Mouse (Mus musculus) kidney, adult 2 months (tissue): ENCODE measurements around the gene Lgmn. TPM values are rescaled to one million over a fixed set of nuclear protein-coding genes. Genes with fewer than 3 reads are reported as not detected.

Source experiments
- DNase-seq: peaks from one replicate; pipeline ENCODE4 v3.0.0; 2021
- H3K27ac ChIP-seq: fragments of 200-500 bp; 2 replicates; pipeline ENCODE4 v1.5.1; 2012; ENCODE audit warnings: low read depth, low read length, control low read depth, inconsistent platforms; ENCODE audit not compliant: insufficient read depth
- H3K27me3 ChIP-seq: fragments of 200-500 bp; replicated peaks from 2 replicates; pipeline ENCODE4 v1.6.1; 2012; ENCODE audit warnings: mild to moderate bottlenecking, moderate library complexity, low read length, inconsistent platforms; ENCODE audit not compliant: control insufficient read depth, insufficient read depth
- H3K36me3 ChIP-seq: fragments of 200-500 bp; 2 replicates; pipeline ENCODE4 v1.6.1; 2012; ENCODE audit warnings: mild to moderate bottlenecking, moderate library complexity, low read length, inconsistent platforms; ENCODE audit not compliant: control insufficient read depth, insufficient read depth
- H3K4me1 ChIP-seq: fragments of 200-500 bp; 2 replicates; pipeline ENCODE4 v1.6.1; 2011; ENCODE audit warnings: low read length; ENCODE audit not compliant: control insufficient read depth, insufficient read depth
- H3K4me3 ChIP-seq: fragments of 200-500 bp; 2 replicates; pipeline ENCODE4 v1.5.1; 2011; ENCODE audit warnings: mild to moderate bottlenecking, low read depth, low read length, control low read depth; ENCODE audit not compliant: insufficient read depth
- CTCF ChIP-seq: fragments of 200-500 bp; conservative IDR thresholded peaks from 2 replicates; pipeline ENCODE4 v1.5.1; 2011; ENCODE audit warnings: low read depth, mild to moderate bottlenecking, control low read depth, low read length, moderate library complexity, mixed read lengths; ENCODE audit not compliant: insufficient read depth, insufficient read length
- POLR2A ChIP-seq: fragments of 200-500 bp; IDR thresholded peaks from one replicate; pipeline ENCODE4 v1.6.1; 2011; ENCODE audit warnings: low read depth, low read length, control low read depth
- WGBS: fragments of 180-500 bp; shearing (Covaris S2); methylation state at CpG from one replicate; pipeline ENCODE4 v1.1.7; 2018; 5-methylcytosine and 5-hydroxymethylcytosine counted together
- polyA plus RNA-seq: library from polyadenylated mRNA; depleted of rRNA; stranded (reverse); fragments of >200 nt; gene quantifications from 2 replicates; pipeline ENCODE4 v1.2.3, GENCODE M21; 2012

Lgmn gene
- polyA plus RNA-seq, 1 experiment: 1,163 TPM

GRCm38 (mm10) chr12:102365016-102365415, 74.6 kb downstream of the Lgmn start:
- Histone ChIP-seq H3K27me3 (no peaks in the 10 kb centered on the region), H3K4me1 (no peaks in the 10 kb centered on the region), H3K4me3 (no peak overlapping the region), H3K27ac (no peak overlapping the region), H3K36me3 (no peaks in the 10 kb centered on the region)
- TF ChIP-seq POLR2A: no peak
- no peak for TF ChIP-seq CTCF
- WGBS: 79% methylated on average over 7 of the region's 7 CpGs
- DNase-seq: peak; percentile 26

- H3K4me3 ChIP-seq: no peak overlapping the region
- H3K27me3 ChIP-seq: no peaks in the 10 kb centered on the region
- WGBS: 87% methylated on average over 10 of the region's 10 CpGs
- H3K27ac ChIP-seq: no peak overlapping the region
- H3K4me1 ChIP-seq: no peaks in the 10 kb centered on the region
- peaks cover 4% of the 10 kb centered on the region for H3K36me3 ChIP-seq
- TF ChIP-seq CTCF (no peak), POLR2A (no peak)
- DNase-seq: no peak
Measured at GRCm38 (mm10) chr12:102361189-102362161, 78.1 kb downstream of the Lgmn start.

- no peak overlapping the region for H3K27ac ChIP-seq
- no peak for TF ChIP-seq CTCF
- TF ChIP-seq POLR2A: no peak
- H3K4me1 ChIP-seq: no peaks in the 10 kb centered on the region
- peaks cover 4% of the 10 kb centered on the region for H3K36me3 ChIP-seq
- DNase-seq: no peak
- no peak overlapping the region for H3K4me3 ChIP-seq
- WGBS: 95% methylated on average over 4 of the region's 4 CpGs
- no peaks in the 10 kb centered on the region for H3K27me3 ChIP-seq
Measured at GRCm38 (mm10) chr12:102359390-102359789, 80.2 kb downstream of the Lgmn start.

- peaks cover 4% of the 10 kb centered on the region for H3K36me3 ChIP-seq
- no peaks in the 10 kb centered on the region for H3K27me3 ChIP-seq
- no peak for TF ChIP-seq CTCF
- no peak for TF ChIP-seq POLR2A
- WGBS: 94% methylated on average over 1 of the region's 1 CpGs
- no peaks in the 10 kb centered on the region for H3K4me1 ChIP-seq
- no peak overlapping the region for H3K27ac ChIP-seq
- no peak overlapping the region for H3K4me3 ChIP-seq
- no peak for DNase-seq
Measured at GRCm38 (mm10) chr12:102356781-102357180, 82.8 kb downstream of the Lgmn start.

- no peaks in the 10 kb centered on the region for H3K4me1 ChIP-seq
- peaks cover 4% of the 10 kb centered on the region for H3K36me3 ChIP-seq
- no peak overlapping the region for H3K4me3 ChIP-seq
- H3K27ac ChIP-seq: no peak overlapping the region
- H3K27me3 ChIP-seq: no peaks in the 10 kb centered on the region
- no peak for TF ChIP-seq CTCF
- no peak for TF ChIP-seq POLR2A
- DNase-seq: no peak
Measured at GRCm38 (mm10) chr12:102355784-102356183, 83.8 kb downstream of the Lgmn start.

GRCm38 (mm10) chr12:102354126-102354984, 85.3 kb downstream of the Lgmn start:
- no peak overlapping the region for H3K27ac ChIP-seq
- peaks cover under 1% of the 10 kb centered on the region for H3K36me3 ChIP-seq
- H3K4me1 ChIP-seq: no peaks in the 10 kb centered on the region
- no peak for DNase-seq
- TF ChIP-seq POLR2A: no peak
- TF ChIP-seq CTCF: no peak
- no peak overlapping the region for H3K4me3 ChIP-seq
- no peaks in the 10 kb centered on the region for H3K27me3 ChIP-seq
- 76% methylated on average over 10 of the region's 10 CpGs for WGBS

GRCm38 (mm10) chr12:102350997-102351396, 88.6 kb downstream of the Lgmn start:
- Histone ChIP-seq H3K36me3 (no peaks in the 10 kb centered on the region; the same call in 1 of the 2 replicates), H3K27me3 (no peaks in the 10 kb centered on the region), H3K4me1 (no peaks in the 10 kb centered on the region), H3K4me3 (no peak overlapping the region), H3K27ac (no peak overlapping the region)
- DNase-seq: no peak
- TF ChIP-seq POLR2A (no peak), CTCF (no peak)
- 56% methylated on average over 1 of the region's 1 CpGs for WGBS
